Mouse (Mus musculus): ENCODE results near the gene Itm2b.

Gene Itm2b

GRCm38 (mm10) chr14:73384913-73385719 is at the start of gene Itm2b:
TSS of gene Itm2b (minus strand) at chr14:73385289.
- DNase-seq = peak; percentile 93

DNA sequence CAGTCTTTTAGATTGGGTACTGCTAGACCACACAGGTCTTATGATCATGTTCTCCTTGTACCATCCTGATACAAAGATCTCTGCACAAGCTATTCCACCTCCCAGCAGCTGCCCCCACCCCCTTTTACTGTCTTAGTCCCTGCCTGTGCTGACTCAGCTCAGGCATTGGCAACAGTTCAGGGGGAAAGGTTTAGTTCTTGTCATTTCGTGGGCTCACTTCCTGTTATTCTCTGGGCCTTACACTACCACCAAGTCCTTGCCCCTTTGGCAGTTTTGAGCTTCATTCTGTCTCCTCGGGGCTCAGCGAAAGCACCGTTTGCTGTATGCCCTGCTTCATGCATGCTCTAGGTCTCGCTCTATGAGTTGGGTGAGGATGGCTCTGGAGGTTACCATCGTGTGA is 48.4 kb upstream of the Itm2b start:
- no peak for DNase-seq

- no peak for DNase-seq
These were observed 45.5 kb upstream of the Itm2b start for GRCm38 (mm10) chr14:73430571-73430970.

- DNase-seq = no peak
These were observed 40.5 kb upstream of the Itm2b start for GRCm38 (mm10) chr14:73425571-73426041.

DNA sequence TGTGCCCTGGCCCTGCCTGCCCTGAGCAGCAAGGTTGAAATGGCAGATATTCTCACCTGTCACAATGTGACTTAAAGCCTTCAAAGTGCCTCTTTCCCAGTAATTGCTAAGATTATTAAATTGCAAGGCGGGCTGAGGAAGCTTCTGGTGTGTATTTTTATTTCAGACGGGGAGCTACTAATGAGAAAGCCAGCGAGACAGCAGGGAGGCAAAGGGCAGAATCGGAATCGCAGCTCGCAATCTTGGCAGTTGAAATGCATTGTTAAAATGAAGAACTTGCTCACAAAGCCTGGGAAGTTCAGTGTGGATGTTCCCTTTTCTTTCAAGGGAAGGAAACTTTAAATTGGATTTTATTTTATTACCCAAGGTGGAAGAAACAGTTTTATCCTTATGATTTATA is 39.9 kb upstream of the Itm2b start:
- DNase-seq = no peak

- DNase-seq = no peak
These were observed 38.5 kb upstream of the Itm2b start for GRCm38 (mm10) chr14:73423542-73423941.

GRCm38 (mm10) chr14:73422621-73423020 is 37.5 kb upstream of the Itm2b start:
- DNase-seq = no peak

DNA sequence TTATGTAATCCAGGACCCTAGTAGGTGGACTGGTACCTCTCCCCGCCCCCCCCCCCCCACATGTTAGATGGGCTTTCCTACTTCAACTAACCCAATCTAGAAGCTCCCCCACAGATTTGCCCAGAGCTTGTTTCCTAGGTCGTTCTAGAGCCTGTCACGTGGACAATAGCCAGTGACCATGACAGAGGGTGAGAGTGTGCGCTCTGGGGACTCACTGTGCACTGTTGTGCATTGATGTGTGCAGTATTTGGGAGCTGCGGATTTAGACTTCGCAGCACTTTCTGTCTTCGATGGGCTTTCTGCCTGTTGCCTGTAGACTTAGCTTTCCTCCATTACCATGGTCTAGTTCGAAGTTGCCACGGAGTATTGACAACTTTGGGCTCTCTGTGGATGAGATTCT is 36.5 kb upstream of the Itm2b start:
- DNase-seq = no peak

- no peak for DNase-seq
These were observed 35.2 kb upstream of the Itm2b start for GRCm38 (mm10) chr14:73420138-73420745.

DNA sequence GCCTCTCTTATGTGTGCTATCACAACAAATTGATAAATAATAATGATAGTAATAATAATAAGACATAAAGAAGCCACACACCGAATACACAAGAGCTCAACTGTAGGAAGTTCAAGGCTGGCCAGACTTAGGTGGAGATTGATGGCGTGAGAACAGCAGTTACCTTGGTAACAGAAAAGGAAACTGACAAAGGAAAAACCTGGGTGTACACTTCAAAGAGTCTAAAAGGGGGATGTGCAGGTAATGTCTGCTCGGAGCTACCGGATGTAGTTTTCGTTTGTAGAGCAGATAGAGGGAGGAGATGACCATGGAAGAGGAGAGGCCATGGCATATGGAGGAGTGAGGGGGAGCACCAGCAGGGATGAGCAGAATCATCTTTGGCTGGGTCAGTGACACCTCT is 31.4 kb upstream of the Itm2b start:
- no peak for DNase-seq

DNA sequence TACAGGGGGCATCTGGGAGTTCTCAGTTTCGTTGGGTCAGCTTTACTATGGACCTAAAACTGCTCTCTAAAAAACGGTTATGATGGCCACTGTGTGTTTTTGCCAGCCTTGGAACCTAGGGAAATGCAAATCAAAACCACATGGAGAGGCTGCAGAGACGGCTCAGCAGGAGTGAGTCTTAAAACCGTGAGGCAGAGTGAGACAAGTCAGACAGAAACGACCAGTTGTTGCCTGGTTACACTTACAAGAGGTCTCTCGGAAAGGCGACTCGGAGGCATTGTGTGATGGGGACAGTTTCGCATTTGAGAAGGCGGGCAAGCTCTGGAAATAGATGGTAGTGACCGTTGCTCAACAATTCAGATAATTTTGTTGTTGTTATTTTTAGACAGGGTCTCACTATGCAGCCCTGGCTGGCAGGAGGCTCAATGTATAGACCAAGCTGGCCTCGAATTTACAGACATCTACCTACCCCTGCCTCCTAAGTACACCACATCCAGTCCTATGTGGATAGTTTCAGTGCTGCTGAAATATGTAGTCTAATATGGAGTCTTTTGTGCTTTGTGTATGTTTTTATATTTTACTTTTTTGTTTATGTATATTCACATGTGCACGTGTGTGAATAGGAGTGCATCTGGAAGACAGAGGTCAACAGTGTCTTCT is 30.4 kb upstream of the Itm2b start:
- no peak for DNase-seq

DNA sequence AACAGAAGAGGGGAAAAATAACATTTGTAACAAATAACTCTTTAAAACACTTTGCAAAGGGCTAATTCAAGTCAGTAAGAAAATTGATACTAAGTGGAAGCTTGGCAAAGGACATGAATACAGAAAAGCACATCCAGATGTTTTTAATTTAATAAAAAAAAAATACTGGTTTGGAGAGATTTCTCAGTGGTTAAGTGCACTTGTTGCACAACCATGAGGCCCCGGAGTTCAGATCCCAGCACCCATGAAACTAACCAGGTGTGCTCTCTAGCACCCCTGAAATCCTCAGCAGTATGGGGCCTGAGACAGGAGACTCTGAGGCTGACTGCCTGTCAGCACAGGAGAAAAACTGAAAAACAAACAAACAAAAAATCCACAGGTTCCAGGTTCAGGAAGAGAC is 26.6 kb upstream of the Itm2b start:
- no peak for DNase-seq

DNA sequence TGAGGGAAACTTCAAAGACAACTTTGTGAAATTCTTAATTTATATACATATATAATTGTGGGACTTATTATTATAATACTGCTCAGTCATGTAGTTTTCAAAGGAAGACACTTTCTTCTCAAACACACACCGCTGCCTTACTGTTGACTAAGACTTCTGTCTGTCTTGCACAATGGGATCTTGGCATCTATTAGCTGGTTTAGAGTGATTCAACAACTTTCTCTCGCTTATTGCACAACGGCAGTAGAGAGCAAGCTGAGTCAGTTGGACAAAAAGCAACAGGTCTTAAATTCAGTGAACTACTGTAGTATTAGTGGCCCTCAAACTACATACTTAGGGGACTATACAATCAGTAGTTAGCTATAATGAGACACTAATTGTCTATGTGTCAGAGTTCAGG is 25.0 kb upstream of the Itm2b start:
- no peak for DNase-seq

DNA sequence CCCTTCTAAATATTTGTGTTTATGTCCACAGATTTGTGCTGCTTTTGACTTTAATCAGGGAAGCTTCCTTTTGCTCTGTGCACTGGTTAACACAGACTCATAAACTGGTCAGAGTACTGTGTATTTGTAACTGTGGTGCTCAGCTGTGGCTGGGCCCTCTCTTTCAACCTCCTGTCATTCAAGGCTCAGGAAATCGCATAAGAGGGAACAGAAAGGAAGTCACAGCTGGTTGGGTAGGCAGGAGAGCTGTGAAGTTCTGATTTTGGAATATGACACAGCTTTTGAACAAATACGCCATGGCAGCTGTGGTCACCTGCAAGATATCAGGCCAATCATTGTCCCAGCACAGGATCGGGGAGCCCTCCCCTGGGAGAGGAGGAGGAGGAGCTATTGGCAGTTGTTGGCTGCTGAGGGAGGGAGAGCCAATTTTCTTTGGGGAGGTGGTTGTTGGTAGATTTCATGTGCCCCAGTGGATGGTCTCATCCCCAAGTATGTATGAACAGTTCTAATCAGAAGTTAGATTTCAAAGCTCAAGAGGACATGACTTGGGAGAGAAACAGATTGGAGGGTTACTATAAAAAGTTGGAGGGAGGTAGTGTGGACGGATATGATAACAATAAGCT is 23.2 kb upstream of the Itm2b start:
- DNase-seq = no peak

GRCm38 (mm10) chr14:73404016-73404415 is 18.9 kb upstream of the Itm2b start:
- DNase-seq = no peak

DNA sequence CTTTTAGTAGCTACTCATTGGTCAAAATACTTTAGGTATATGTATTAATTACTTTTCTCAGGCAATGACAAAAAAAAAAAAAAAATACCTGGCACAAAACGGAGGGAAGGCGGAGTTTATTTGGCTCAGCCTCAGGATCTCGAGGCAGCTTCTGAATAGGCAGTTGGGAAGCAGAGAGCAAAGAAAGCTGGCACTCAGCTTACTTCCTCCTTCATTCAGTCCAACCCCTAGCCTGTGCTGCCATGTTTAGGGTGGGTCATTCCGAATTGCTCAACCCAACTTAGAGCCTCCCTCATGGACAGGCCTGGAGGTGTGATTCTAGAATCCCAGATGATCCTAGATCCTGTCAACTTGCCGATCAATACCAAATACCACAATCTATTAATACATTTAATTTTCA is 18.3 kb upstream of the Itm2b start:
- no peak for DNase-seq

GRCm38 (mm10) chr14:73402296-73403035 is 17.4 kb upstream of the Itm2b start:
- no peak for DNase-seq

DNA sequence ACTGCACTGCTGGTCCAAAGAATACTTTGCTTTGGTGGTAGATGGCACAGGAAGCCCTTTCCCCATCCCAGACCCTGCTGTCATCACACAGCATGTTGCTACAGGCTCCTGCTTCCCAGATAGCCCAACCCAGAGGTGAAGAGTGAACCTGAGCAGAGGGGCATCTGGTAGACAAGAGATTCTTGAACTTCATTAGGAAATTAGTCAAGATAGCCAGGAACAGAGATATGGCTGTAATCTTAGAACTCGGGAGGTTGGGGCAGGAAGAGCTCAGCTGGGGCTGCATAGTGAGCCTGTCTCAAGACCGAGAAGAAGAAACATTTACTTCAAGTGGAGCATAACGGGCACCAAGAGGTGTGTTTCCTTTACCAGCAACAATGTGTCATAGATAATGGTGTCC is 16.3 kb upstream of the Itm2b start:
- DNase-seq = no peak

- peak in 1 of 2 experiments; percentile 39 for DNase-seq
These were observed 15.0 kb upstream of the Itm2b start for GRCm38 (mm10) chr14:73399866-73400618.

DNA sequence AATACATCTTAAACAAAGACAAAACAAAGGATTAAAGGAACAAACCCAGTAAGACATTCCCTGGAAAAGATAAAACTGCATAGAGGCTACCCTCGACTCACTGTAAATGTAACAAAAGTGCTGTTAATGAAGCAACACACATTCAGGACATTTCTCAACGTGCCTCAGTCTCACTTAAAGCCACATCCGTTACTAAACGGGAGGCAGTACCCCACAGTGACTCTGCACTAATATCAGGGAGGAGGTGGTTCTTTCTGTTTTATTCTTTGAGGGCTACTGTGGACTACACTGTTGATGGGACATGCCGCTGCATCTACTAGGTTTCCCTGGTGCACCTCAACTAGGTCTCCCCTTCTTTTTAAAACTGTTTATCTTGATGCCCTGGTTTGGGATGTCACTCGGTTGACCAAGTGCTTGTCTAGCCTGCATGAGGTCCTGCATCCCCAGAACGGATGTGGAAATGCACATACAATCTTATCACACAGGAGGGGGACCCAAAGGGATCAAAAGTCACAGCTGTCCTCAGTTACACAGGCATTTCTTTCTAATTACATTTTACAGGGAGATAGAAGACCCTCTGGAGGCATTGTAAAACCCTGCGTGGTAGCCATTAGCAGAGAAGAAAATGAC is 13.4 kb upstream of the Itm2b start:
- DNase-seq = no peak

DNA sequence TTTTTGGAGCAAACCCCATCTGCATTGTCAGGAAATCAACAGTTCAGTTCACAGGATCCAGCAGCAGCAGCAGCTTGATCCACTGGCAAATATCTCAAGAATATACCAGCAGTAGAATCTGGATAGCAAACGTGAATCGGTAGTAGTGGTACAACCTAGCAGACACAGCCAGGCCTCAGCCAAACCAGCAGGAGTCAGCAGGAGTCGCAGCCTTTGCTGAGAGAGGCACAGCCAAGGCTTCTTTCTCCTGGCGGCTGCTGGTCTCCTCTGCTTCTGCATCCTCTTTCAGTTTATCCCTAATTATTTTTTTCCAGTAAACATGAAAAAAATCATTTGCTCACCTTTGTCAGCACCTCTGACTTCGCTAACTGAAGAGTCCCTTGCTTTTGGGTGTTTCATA is 10.7 kb upstream of the Itm2b start:
- no peak for DNase-seq
